Mouse (Mus musculus): ENCODE measurements at regions not wholly inside any gene's neighbourhood (a gene's known extent, or its start where the extent isn't known, plus 50 kb on each side); places are given as distances from the start of the nearest gene placed in this dataset.

DNA sequence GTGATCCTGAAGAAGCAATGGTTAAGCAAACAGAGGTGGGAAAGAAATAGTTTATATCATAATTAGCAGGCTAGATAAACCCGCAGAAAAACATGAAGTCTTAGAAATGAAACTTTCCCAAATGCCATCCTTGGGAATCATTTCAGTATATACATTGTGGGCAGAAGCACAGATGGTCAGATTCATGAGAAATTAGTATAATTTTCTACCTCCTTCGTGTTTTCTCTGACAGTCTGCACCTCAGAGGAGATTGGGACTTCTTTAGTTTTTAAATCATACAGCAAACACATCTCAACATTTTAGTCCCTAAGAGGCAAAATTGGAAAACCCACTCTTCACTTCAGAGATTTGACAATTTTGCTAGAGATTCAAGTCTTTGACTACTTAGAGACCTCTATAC is 786.6 kb upstream of the Celf2 start:
- no peak for DNase-seq (ENCODE audit: low read depth, low spot score)

GRCm38 (mm10) chr2:8291357-8291756 is 782.0 kb upstream of the Celf2 start:
- DNase-seq (ENCODE audit: low read depth, low spot score) = no peak

GRCm38 (mm10) chr2:8287403-8287802 is 778.0 kb upstream of the Celf2 start:
- no peak for DNase-seq (ENCODE audit: low read depth, low spot score)

- no peak for DNase-seq (ENCODE audit: low read depth, low spot score)
These were observed 766.9 kb upstream of the Celf2 start for GRCm38 (mm10) chr2:8276127-8276773.
